Mouse (Mus musculus): ENCODE data around the gene Dck. TPM values are rescaled to one million over a fixed set of nuclear protein-coding genes. Genes with fewer than 3 reads are reported as not detected.

Gene Dck
- polyA plus RNA-seq (2015; fragmentation: Nextera tagmentation; extraction: Ambion mirVana) = 41.4 and 47.1 TPM in 2 replicates

DNA sequence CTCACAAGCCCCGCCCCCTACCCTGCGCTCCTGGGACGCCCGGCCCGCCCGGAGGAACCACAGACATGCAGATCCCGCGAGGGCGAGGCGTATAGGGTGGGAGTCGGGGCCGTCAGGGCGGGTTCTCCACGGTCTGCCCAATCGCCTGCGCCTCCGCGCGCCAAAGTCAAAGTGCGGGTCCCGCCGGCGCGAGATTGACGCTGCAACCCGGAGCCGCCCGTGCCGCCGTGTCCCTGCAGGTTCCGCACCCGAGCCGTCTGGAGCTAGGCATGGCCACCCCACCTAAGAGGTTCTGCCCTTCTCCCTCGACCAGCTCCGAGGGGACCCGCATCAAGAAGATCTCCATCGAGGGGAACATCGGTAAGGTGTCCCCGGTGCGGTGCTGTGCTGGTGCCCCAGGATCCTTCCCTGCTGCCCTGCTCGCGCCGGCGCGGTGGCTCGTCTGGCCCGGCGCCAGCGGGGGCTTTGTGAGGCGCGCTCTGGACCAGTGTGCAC, at the start of gene Dck:
Dck (plus strand) TSS at position 10 of the 495 bp plus-strand sequence.
- H3K27ac ChIP-seq (ENCODE audit: low read length) = peak within 1 kb of the TSS; percentile 89
- peak within 1 kb of the TSS; percentile 91 for H3K9ac ChIP-seq (replicated peaks; ENCODE audit: low read length)
- H3K36me3 ChIP-seq (ENCODE audit: insufficient read depth, low read length) = peaks cover 3% of the 10 kb centered on the region; the same call in 1 of the 2 replicates
- WGBS = under 1% methylated on average over 51 of the region's 51 CpGs
- peaks cover 14% of the 10 kb centered on the region; the same call in 1 of the 2 replicates for H3K4me1 ChIP-seq (ENCODE audit: insufficient read depth, low read length)
- peak within 1 kb of the TSS; percentile 87 for H3K4me3 ChIP-seq (ENCODE audit: low read length)
- H3K27me3 ChIP-seq (ENCODE audit: insufficient read depth, low read length) = no peaks in the 10 kb centered on the region
- H3K9me3 ChIP-seq (ENCODE audit: low read length) = no peaks in the 10 kb centered on the region
- peak; percentile 100 for ATAC-seq (ENCODE audit: low FRiP score, low TSS enrichment)
- H3K4me2 ChIP-seq (replicated peaks; ENCODE audit: low read depth, low read length) = peak within 1 kb of the TSS; percentile 72

- Histone ChIP-seq H3K4me3 (ENCODE audit: low read length) (no peak overlapping the region), H3K27ac (ENCODE audit: low read length) (no peak overlapping the region), H3K4me2 (replicated peaks; ENCODE audit: low read depth, low read length) (no peak overlapping the region), H3K27me3 (ENCODE audit: insufficient read depth, low read length) (no peaks in the 10 kb centered on the region), H3K36me3 (ENCODE audit: insufficient read depth, low read length) (no peaks in the 10 kb centered on the region), H3K9me3 (ENCODE audit: low read length) (no peaks in the 10 kb centered on the region), H3K4me1 (ENCODE audit: insufficient read depth, low read length) (peaks cover 8% of the 10 kb centered on the region), H3K9ac (replicated peaks; ENCODE audit: low read length) (no peak overlapping the region)
- 83% methylated on average over 2 of the region's 2 CpGs for WGBS
- ATAC-seq (ENCODE audit: low FRiP score, low TSS enrichment) = no peak
These were observed 47.8 kb upstream of the Dck start for GRCm38 (mm10) chr5:88716983-88717382.

DNA sequence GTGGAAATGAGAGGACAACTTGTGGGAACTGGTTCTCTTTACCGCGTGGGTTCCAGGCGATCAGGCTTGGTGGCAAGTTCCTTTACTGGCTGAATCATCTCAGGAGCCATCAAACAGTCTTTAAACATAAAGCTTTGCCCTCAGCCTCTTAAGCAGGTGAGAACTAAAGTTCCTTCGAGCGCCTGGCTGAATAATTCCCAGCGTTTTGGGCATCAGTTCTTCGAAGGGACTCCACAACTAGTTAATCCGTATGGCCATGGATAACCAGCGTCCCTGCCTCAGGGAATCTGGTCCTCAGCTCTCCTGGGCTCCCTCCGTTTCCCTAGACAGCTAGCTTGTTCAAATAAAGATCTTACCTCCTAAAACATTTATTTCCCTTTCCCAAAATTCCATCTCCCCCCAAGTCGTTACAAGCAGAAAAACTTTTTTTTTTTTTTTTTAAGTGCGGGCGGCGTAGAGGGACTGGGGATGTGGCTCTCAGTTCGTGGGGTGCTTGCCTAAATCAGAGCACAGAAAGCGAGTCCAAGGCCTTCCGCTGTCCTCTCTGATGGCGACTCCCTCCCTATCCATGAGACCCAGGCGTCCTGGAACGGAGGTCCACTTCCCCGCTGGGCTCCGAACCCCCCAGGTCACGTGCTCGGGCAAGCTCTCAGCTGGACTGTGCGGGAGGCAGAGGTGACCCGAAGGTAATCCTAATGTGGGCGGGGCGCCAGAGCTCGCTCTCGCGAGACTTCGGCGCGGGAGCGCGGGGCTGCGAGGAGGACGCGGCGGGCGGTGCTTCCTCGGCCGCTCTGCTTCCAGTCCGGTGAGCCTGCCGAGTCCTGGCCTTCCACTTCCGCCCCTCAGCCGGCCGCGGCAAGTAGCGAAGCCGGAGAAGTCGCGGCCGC, 44.4 kb upstream of the Dck start, which contains the start of gene Mob1b:
Mob1b (plus strand) TSS at position 740 of the 887 bp plus-strand sequence.
- H3K9me3 ChIP-seq (ENCODE audit: low read length) = no peaks in the 10 kb centered on the region
- WGBS = under 1% methylated on average over 51 of the region's 54 CpGs
- H3K4me3 ChIP-seq (ENCODE audit: low read length) = peak within 1 kb of the TSS; percentile 83
- H3K4me1 ChIP-seq (ENCODE audit: insufficient read depth, low read length) = peaks cover 20% of the 10 kb centered on the region
- H3K27ac ChIP-seq (ENCODE audit: low read length) = peak within 1 kb of the TSS; percentile 91
- ATAC-seq (ENCODE audit: low FRiP score, low TSS enrichment) = peak; percentile 97
- no peaks in the 10 kb centered on the region for H3K27me3 ChIP-seq (ENCODE audit: insufficient read depth, low read length)
- H3K36me3 ChIP-seq (ENCODE audit: insufficient read depth, low read length) = no peaks in the 10 kb centered on the region
- H3K4me2 ChIP-seq (replicated peaks; ENCODE audit: low read depth, low read length) = peak within 1 kb of the TSS; percentile 97
- peak within 1 kb of the TSS; percentile 89 for H3K9ac ChIP-seq (replicated peaks; ENCODE audit: low read length)

- 0% methylated on average over 38 of the region's 38 CpGs for WGBS
- ATAC-seq (ENCODE audit: low FRiP score, low TSS enrichment) = peak; percentile 73
- Histone ChIP-seq H3K9ac (replicated peaks; ENCODE audit: low read length) (peak overlapping the region; percentile 89), H3K4me2 (replicated peaks; ENCODE audit: low read depth, low read length) (peak overlapping the region; percentile 97), H3K4me1 (ENCODE audit: insufficient read depth, low read length) (peaks cover 20% of the 10 kb centered on the region), H3K4me3 (ENCODE audit: low read length) (peak overlapping the region; percentile 83), H3K9me3 (ENCODE audit: low read length) (no peaks in the 10 kb centered on the region), H3K36me3 (ENCODE audit: insufficient read depth, low read length) (no peaks in the 10 kb centered on the region), H3K27ac (ENCODE audit: low read length) (peak overlapping the region; percentile 91), H3K27me3 (ENCODE audit: insufficient read depth, low read length) (no peaks in the 10 kb centered on the region)
These were observed 43.8 kb upstream of the Dck start for GRCm38 (mm10) chr5:88721003-88721475.

GRCm38 (mm10) chr5:88721565-88722212, 43.1 kb upstream of the Dck start:
- no peaks in the 10 kb centered on the region for H3K9me3 ChIP-seq (ENCODE audit: low read length)
- ATAC-seq (ENCODE audit: low FRiP score, low TSS enrichment) = peak; percentile 60
- H3K4me3 ChIP-seq (ENCODE audit: low read length) = peak overlapping the region; percentile 83
- under 1% methylated on average over 31 of the region's 31 CpGs for WGBS
- peak overlapping the region; percentile 89 for H3K9ac ChIP-seq (replicated peaks; ENCODE audit: low read length)
- H3K4me2 ChIP-seq (replicated peaks; ENCODE audit: low read depth, low read length) = peak overlapping the region; percentile 97
- H3K27ac ChIP-seq (ENCODE audit: low read length) = peak overlapping the region; percentile 91
- no peaks in the 10 kb centered on the region for H3K27me3 ChIP-seq (ENCODE audit: insufficient read depth, low read length)
- H3K36me3 ChIP-seq (ENCODE audit: insufficient read depth, low read length) = no peaks in the 10 kb centered on the region
- H3K4me1 ChIP-seq (ENCODE audit: insufficient read depth, low read length) = peaks cover 20% of the 10 kb centered on the region

- Histone ChIP-seq H3K9ac (replicated peaks; ENCODE audit: low read length) (peak overlapping the region; percentile 89), H3K4me2 (replicated peaks; ENCODE audit: low read depth, low read length) (peak overlapping the region; percentile 97), H3K27ac (ENCODE audit: low read length) (no peak overlapping the region), H3K4me1 (ENCODE audit: insufficient read depth, low read length) (peaks cover 20% of the 10 kb centered on the region), H3K9me3 (ENCODE audit: low read length) (no peaks in the 10 kb centered on the region), H3K27me3 (ENCODE audit: insufficient read depth, low read length) (no peaks in the 10 kb centered on the region), H3K4me3 (ENCODE audit: low read length) (peak overlapping the region; percentile 83), H3K36me3 (ENCODE audit: insufficient read depth, low read length) (no peaks in the 10 kb centered on the region)
- ATAC-seq (ENCODE audit: low FRiP score, low TSS enrichment) = no peak
- 10% methylated on average over 4 of the region's 4 CpGs for WGBS
These were observed 42.6 kb upstream of the Dck start for GRCm38 (mm10) chr5:88722213-88722600.

- no peak overlapping the region for H3K9ac ChIP-seq (replicated peaks; ENCODE audit: low read length)
- 54% methylated on average over 3 of the region's 3 CpGs for WGBS
- ATAC-seq (ENCODE audit: low FRiP score, low TSS enrichment) = no peak
- no peak overlapping the region for H3K4me3 ChIP-seq (ENCODE audit: low read length)
- H3K9me3 ChIP-seq (ENCODE audit: low read length) = no peaks in the 10 kb centered on the region
- H3K27me3 ChIP-seq (ENCODE audit: insufficient read depth, low read length) = no peaks in the 10 kb centered on the region
- no peak overlapping the region for H3K27ac ChIP-seq (ENCODE audit: low read length)
- H3K4me1 ChIP-seq (ENCODE audit: insufficient read depth, low read length) = peaks cover 20% of the 10 kb centered on the region
- no peaks in the 10 kb centered on the region for H3K36me3 ChIP-seq (ENCODE audit: insufficient read depth, low read length)
- H3K4me2 ChIP-seq (replicated peaks; ENCODE audit: low read depth, low read length) = no peak overlapping the region
These were observed 40.8 kb upstream of the Dck start for GRCm38 (mm10) chr5:88724030-88724429.

- Histone ChIP-seq H3K9me3 (ENCODE audit: low read length) (no peaks in the 10 kb centered on the region), H3K27ac (ENCODE audit: low read length) (no peak overlapping the region), H3K27me3 (ENCODE audit: insufficient read depth, low read length) (no peaks in the 10 kb centered on the region), H3K4me2 (replicated peaks; ENCODE audit: low read depth, low read length) (no peak overlapping the region), H3K4me3 (ENCODE audit: low read length) (no peak overlapping the region), H3K9ac (replicated peaks; ENCODE audit: low read length) (no peak overlapping the region), H3K4me1 (ENCODE audit: insufficient read depth, low read length) (peaks cover 5% of the 10 kb centered on the region), H3K36me3 (ENCODE audit: insufficient read depth, low read length) (no peaks in the 10 kb centered on the region)
- 67% methylated on average over 3 of the region's 3 CpGs for whole genome bisulfite sequencing
- ATAC-seq (ENCODE audit: low FRiP score, low TSS enrichment) = no peak
These were observed 37.1 kb upstream of the Dck start for GRCm38 (mm10) chr5:88727593-88728144.

DNA sequence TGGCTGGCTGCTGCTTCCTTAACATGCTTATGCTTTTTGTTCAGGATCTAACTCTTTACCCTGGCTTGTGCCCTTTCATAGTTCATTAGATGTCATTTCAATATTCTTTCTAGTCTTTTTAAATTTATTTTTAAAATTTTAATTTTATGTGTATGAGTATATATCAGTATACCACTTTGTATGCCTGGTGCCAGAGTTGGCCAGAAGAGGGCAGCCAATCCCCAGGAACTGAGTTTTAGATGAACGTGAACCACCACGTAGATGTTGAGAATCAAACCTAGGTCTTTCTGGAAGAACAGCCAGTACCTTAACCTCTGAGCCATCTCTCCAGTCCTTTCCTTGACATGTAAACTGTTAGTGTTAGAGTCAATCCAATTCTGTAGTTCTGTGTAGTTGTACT, 30.0 kb upstream of the Dck start:
- H3K9me3 ChIP-seq (ENCODE audit: low read length) = no peaks in the 10 kb centered on the region
- no peak overlapping the region for H3K4me3 ChIP-seq (ENCODE audit: low read length)
- no peaks in the 10 kb centered on the region for H3K27me3 ChIP-seq (ENCODE audit: insufficient read depth, low read length)
- no peaks in the 10 kb centered on the region for H3K4me1 ChIP-seq (ENCODE audit: insufficient read depth, low read length)
- H3K9ac ChIP-seq (replicated peaks; ENCODE audit: low read length) = no peak overlapping the region
- ATAC-seq (ENCODE audit: low FRiP score, low TSS enrichment) = no peak
- 96% methylated on average over 2 of the region's 2 CpGs for WGBS
- H3K36me3 ChIP-seq (ENCODE audit: insufficient read depth, low read length) = no peaks in the 10 kb centered on the region
- H3K4me2 ChIP-seq (replicated peaks; ENCODE audit: low read depth, low read length) = no peak overlapping the region
- no peak overlapping the region for H3K27ac ChIP-seq (ENCODE audit: low read length)
